Mouse (Mus musculus): ENCODE results near the gene Slc17a9. TPM values are rescaled to one million over a fixed set of nuclear protein-coding genes. Genes with fewer than 3 reads are reported as not detected.

Gene Slc17a9
- polyA plus RNA-seq, 1 experiment from 2014 or later, result 0.58 TPM

Other genes starting within 250 kb of the Slc17a9 start
- 2.2 and 2.3 TPM in 2 replicates for gene Ntsr1, start 225.3 kb upstream of the Slc17a9 start, polyA plus RNA-seq (2015; fragmentation: Nextera tagmentation; extraction: Ambion mirVana)
- gene Mrgbp, start 144.0 kb upstream of the Slc17a9 start, polyA plus RNA-seq (2015; fragmentation: Nextera tagmentation; extraction: Ambion mirVana), result 50.7 and 53.6 TPM in 2 replicates
- gene Ogfr, start 136.0 kb upstream of the Slc17a9 start, polyA plus RNA-seq (2015; fragmentation: Nextera tagmentation; extraction: Ambion mirVana), result 79.8 and 85.4 TPM in 2 replicates
- gene Col9a3, start 127.5 kb upstream of the Slc17a9 start, polyA plus RNA-seq (2015; fragmentation: Nextera tagmentation; extraction: Ambion mirVana), result 17.4 and 21.9 TPM in 2 replicates
- 0.08 TPM in 1 of 2 replicates, not detected in the other for gene Tcfl5, start 82.6 kb upstream of the Slc17a9 start, polyA plus RNA-seq (2015; fragmentation: Nextera tagmentation; extraction: Ambion mirVana)
- gene Dido1, start 15.3 kb upstream of the Slc17a9 start, polyA plus RNA-seq (2015; fragmentation: Nextera tagmentation; extraction: Ambion mirVana), result 33.4 and 35.7 TPM in 2 replicates
- 55.3 and 56.3 TPM in 2 replicates for gene Gid8, start 15.1 kb upstream of the Slc17a9 start, polyA plus RNA-seq (2015; fragmentation: Nextera tagmentation; extraction: Ambion mirVana)
- gene Bhlhe23, start 51.6 kb downstream of the Slc17a9 start, polyA plus RNA-seq (2015; fragmentation: Nextera tagmentation; extraction: Ambion mirVana), result 0.40 and 1.2 TPM in 2 replicates
- 25.3 and 33.1 TPM in 2 replicates for gene Ythdf1, start 195.7 kb downstream of the Slc17a9 start, polyA plus RNA-seq (2015; fragmentation: Nextera tagmentation; extraction: Ambion mirVana)
- gene Birc7, start 203.8 kb downstream of the Slc17a9 start, polyA plus RNA-seq (2015; fragmentation: Nextera tagmentation; extraction: Ambion mirVana), result 0.14 and 0.25 TPM in 2 replicates
- gene Nkain4, start 229.4 kb downstream of the Slc17a9 start, polyA plus RNA-seq (2015; fragmentation: Nextera tagmentation; extraction: Ambion mirVana), result 53.3 and 53.8 TPM in 2 replicates
- 83.0 and 91.1 TPM in 2 replicates for gene Arfgap1, start 242.0 kb downstream of the Slc17a9 start, polyA plus RNA-seq (2015; fragmentation: Nextera tagmentation; extraction: Ambion mirVana)